Mouse (Mus musculus) testis, postnatal 14 days (tissue): ENCODE measurements at regions not wholly inside any gene's neighbourhood (a gene's known extent, or its start where the extent isn't known, plus 50 kb on each side); places are given as distances from the start of the nearest gene placed in this dataset.

Source experiments
- DNase-seq: peaks from one replicate; pipeline ENCODE4 v3.0.0; 2021; ENCODE audit warnings: low spot score

DNA sequence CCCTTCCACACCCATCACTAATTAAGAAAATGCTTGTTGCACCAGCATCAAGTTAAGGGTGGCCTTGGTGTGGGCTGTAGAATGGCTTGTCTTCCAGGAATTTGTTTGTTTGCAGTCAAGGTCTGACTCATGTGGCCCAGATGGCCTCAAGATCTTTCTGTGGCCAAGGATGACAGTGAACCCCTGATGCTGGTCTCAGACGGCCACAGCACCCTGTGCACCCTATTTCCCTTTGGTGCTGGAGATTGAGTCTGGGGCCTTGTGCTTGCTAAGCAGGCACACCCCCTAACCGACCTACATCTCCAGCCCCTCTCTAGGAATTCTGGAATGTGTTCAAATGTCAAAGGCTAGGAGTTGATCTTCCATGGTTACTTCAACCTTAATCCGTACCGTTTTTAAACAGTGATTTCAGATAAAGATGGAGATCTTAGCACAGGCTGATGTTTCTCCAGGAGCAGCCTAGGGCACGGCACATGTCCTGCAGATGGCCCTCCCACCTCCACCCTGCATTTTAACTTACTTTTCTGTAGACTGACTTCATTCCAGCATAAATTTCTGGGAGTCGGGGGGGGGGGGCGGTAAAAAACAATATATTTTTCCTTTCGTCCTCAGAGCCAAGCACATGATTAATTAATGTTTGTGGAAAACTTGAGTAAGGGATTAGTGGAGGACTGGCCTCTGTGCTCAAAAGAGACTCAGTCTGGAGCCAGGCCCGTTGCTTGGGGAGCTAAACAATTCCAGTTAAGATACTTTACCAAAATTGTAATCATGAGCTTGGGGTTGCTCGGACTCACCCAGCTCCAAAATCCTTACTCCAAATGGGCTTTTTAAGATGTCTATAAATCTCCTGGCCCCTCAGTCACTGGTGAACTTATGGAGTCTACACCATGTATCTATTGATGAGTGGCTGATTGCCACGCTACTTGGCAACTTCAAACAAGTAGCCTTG is 95.0 kb upstream of the Supt20 start:
- no peak for DNase-seq

GRCm38 (mm10) chr3:54598296-54598695 is 94.3 kb upstream of the Supt20 start:
- DNase-seq: no peak

DNA sequence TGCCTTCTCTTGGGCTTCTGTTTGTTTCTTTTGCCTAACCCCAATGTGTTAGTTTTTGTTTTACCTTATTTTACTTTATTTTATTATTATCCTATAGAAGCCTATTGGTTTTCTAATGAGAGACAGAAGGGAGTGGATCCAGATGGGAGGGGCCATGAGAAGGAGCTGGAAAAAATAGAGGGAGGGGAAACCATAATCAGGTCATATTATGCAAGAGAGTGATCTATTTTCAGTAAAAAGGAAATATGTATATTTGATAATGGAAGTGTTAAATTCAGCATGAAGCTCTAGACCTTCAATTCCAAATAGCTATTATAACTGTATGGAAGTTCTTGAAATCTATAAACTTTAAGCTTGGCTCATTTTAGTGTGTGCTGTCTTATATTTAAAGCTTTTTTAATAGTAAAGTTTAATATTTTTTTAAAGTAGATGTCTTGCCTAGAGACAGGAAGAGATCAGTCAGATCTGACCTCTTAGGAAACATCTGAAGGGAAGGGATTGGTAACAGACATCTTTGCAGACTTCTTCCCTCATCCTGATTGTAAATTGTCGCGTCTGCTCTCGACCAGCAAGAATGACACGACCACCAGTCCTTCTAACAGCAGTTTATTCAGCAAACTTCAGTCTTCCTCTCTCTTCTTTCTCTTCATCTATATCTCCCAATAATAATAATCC is 87.8 kb upstream of the Supt20 start:
- DNase-seq: no peak

DNA sequence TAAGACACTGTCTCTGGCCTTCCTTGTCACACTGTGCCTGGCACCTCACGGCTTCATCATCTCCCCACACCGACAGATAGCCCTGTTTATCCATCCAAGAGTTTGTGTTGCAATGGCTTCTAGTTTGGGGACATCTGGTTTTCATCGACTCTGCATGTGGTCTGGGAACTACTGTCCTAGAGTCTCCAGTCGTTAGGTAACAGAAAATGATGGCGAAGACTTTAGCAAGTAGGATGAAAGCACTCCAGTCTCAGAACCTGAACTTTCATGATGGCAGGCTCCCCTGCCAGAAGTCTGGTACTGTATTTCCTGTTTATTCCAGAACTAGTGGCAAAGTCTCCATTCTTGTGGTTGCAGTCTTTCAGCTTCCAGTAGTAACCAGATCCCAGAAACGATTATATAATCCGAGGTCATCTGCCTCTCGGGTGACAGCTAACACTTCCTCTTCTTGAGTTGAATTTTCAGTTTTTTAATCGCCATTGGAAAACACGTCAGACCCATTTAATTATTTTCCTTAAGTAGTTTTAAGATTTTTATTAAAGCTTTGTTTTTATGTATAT is 81.1 kb upstream of the Supt20 start:
- no peak for DNase-seq

GRCm38 (mm10) chr3:54613845-54614244 is 78.8 kb upstream of the Supt20 start:
- DNase-seq: no peak

- no peak for DNase-seq
These were observed 75.3 kb upstream of the Supt20 start for GRCm38 (mm10) chr3:54617298-54617697.

DNA sequence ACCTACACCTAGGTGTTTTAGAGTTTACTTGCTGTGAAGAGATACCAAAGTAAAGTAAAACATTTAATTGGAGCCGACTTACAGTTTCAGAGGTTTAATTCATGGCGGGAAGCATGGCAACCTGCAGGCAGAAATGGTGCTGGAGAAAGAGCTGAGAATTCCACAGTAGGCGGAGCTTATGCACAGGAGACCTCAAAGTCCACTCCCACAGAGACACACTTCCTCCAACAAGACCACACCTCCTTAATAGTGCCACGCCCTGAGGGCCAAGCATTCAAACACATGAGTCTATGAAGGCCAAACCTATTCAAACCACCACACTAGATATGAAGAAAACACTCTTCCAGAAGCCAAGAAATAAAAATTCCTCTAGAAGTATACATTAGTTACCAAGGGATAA is 74.3 kb upstream of the Supt20 start:
- no peak for DNase-seq

DNA sequence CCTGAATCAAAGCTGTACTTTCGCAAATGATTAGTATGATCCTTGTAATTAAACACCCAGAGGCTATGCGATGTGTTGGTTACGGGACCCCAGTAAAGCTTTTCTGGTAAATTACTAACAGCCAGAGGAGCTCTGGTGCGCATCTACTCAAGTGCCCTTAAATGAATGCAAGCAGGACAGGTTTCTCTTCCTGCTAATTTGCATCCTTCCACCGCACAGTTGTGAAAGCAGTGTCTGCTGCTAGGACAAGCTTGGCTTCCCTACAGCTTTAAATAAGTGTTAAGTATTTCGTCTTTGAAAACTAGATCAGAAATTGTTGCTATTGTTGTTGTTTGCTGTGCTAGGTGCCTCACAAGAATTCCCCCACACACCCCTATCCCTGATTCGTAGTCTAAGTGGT is 62.4 kb upstream of the Supt20 start:
- no peak for DNase-seq

DNA sequence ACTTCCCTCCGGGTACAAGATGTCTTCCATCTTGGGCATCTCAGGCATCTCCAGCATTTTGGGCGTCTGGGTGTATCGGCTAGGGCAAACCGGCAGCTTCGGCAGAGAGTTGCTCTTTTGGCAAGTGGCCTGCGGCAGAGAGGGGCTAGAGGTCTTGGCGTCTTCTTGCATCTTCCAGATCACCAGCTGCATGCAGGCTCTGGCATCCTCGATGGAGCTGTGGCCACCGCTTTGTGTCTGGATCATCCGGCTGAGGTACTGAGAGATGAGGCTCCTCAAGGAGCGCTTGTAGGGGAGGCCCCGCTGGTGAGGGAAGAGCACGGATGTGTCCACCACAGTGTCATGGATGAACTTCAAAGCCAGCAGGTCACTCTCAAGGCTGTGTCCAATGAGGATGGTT is 59.9 kb upstream of the Supt20 start:
- no peak for DNase-seq

GRCm38 (mm10) chr3:54633446-54633845 is 59.2 kb upstream of the Supt20 start:
- peak; percentile 32 for DNase-seq

DNA sequence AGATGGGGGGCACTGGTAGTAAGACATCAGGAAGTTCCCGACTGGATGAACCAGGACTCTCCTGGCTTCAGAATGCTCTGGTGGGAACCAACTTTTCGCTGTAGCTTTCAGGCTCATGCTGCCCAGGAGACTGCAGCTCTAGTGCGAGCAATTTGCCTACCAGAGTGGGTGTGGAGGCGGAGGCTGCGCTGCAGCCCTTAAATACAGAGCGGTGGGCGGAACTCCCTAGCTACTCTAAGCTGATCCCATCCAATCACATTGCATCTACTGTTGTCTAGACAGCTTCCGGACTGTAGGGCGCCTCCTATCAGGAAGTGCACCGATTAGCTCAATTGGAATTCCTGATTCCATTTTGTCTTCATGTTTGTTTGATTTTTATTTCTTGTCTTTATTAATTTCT is 58.2 kb upstream of the Supt20 start:
- peak; percentile 75 for DNase-seq
